Mouse (Mus musculus) neutrophil, adult 5-6 weeks (primary cell): ENCODE measurements around the gene Gtf2h4. TPM values are rescaled to one million over a fixed set of nuclear protein-coding genes. Genes with fewer than 3 reads are reported as not detected.

Experiments used
- ATAC-seq: fragments of 151-379, 151-347 bp; 2 replicates; pipeline ENCODE4 v1.8.0; 2017; ENCODE audit warnings: mild to moderate bottlenecking, moderate TSS enrichment; ENCODE audit not compliant: insufficient number of reproducible peaks, poor library complexity, low FRiP score, severe bottlenecking; ENCODE audit errors: extremely low read depth
- total RNA-seq: library from RNA; stranded (forward); fragments of 200-1000 nt; gene quantifications from 2 replicates; pipeline ENCODE4 v1.2.3, GENCODE M21; 2017

Gene Gtf2h4
- total RNA-seq, 1 experiment from 2014 or later: 7.0 TPM

DNA sequence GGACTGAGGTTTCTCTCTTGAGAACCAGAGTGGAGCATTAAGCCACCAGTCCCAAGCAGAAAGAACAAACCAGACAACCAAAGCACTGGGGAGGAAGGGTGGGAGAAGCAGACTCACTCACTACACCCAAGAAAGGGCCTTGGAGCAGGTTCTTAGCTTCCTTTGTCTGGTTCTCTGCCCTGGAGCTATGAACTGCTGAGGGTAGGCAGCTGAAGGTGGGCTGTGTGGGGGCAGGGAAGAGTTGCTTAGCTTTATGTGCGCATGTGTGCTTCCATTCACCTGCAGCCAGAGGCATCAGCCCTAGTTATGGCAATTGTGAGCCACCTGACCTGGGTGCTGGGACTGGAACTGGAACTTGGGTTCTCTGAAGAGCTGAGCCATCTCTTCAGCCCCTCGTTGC, 20.5 kb downstream of the Gtf2h4 start:
- no peak for ATAC-seq

DNA sequence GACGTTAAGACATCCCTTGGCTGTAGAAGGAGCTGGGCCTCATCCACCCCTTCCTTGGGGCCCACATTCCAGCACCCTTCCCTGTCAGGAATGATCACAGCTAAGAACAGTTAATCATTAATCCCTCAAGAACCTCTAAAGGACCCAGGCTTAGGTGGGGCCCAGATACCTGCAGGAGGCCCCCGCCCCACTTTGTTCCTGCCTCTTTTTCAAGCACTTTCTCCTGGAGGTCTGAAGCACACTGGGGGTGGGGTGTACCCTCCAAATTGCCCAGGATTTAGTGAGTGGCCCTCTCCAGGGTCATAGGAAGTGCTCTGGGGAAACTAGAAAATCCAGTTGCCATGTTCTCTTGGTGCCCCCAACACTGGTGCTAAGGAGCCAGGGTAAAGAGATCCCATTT, 24.1 kb downstream of the Gtf2h4 start:
- ATAC-seq: no peak

DNA sequence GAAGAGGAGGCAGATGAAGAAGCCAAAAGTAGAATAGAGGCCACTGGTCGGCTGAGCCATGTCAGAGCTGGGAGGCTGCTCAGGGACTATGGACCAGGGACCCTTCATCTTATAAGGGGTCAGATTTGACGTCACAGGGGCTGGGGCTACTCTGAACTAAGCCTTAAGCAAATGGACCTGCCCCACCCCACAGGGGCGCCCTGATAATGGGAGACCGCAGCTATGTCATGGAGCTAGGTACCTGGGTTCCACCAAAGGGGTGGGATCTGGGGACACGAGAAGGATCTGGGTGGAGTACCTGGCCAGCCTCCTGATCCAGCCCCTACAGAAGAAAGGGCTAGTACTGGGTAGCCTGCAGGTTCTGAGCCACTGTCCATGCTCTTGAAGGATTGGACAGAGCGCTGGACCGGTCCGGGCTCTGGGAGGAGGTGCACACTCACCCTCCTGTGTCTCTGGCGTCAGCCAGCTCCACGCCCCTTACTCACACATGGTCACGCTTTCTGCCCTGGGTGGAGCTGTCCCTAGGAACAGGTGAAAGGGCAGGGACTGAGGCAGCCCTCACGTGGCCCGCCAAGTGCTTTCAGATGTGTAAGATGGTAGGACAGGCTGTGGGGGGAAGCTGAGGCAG, 29.8 kb downstream of the Gtf2h4 start, which contains the start of gene Mucl3:
Gene Mucl3 (minus strand): TSS at position 87 of the 628 bp plus-strand sequence.
- no peak for ATAC-seq

DNA sequence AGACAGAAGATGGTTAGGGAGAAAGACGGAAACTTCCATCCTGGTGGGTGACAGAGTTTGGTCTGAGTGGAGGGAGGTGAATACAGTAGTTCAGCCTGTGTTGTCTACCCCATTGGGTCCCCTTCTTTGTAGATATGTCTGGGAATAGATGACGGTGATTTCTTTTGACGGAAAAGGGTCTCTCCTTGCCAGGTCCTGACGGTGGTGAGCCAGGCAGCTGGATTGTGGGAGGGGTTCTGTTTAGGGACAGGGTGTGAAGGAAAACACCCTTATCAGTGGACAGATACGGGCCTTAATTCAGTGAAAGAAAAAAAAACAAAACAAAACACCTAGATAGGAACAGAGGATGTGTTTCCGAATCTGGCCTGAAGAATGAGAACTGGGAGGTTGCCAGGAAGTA, 34.2 kb downstream of the Gtf2h4 start:
- no peak for ATAC-seq

DNA sequence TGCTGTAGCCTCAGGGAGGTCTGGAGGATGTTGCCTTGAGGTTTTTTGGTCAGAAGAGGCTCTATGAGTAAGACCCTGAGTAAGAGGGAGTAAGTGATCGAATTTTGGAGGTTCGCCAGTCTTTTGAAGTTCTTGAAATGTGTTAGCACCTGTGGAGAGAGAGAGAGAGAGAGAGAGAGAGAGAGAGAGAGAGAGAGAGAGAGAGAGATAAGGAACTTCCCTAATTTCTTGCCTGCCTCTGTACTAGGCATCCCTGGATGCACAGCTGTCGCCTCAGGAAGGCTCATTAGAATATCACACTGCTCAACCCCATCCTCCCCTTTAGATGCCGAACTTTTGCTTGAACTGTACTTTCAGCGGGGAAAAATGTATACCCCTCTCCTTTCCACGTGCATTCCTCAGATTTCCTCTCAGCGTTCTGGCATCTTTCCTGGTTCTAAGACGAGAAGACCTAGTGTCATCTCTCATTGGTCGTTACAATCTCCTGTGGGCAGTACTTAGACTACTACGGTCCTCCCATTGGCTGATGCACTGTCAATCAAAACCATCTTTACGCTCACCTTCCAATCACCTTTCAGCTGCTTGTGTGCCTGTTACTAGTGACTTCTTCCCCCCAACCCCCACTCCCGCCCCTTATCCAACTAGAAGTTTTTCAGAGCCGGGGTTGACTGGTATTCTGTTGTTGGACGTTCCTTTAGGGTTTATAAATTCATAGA, 34.9 kb downstream of the Gtf2h4 start:
- ATAC-seq: no peak

DNA sequence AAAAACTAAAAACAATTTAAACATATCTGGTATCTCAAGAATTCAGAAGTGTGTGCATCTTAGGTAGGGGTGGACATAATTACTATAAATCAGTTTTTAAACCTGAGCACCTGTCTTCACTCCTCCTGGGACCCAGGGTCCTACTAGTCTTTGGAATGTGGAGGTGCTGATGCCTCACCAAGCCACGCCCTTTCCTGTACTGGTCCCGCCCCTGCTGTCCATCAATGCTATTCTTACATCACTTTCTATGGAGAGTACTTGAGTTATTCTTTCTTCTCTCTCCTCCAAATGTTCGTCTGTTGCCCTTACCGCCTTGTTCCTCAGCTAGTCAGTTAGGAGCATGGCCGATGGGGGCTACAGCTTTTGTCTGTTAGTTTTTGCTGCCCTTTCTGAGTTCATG, 37.2 kb downstream of the Gtf2h4 start:
- ATAC-seq: no peak

DNA sequence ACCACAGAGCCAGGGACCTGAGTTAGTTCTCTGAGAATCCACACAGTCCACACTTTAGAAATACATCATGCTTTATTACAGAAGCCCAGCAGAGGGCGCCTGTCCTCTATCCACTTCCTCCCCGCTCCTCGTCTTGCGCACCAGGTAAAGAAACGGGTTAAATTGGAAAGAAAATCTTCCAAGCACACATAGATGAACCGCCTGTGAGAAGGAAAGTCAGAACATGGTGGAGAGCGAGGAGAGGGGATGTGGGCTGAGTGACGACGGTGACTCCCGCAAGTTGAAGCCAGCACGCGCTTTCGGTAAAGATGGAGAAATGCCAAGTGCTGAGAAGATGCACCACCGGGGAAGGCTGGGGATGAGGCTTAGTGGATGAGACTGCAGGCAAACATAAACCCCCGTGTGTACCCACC, 37.8 kb downstream of the Gtf2h4 start:
- ATAC-seq: peak; percentile 39; the same call in 1 of the 2 replicates

DNA sequence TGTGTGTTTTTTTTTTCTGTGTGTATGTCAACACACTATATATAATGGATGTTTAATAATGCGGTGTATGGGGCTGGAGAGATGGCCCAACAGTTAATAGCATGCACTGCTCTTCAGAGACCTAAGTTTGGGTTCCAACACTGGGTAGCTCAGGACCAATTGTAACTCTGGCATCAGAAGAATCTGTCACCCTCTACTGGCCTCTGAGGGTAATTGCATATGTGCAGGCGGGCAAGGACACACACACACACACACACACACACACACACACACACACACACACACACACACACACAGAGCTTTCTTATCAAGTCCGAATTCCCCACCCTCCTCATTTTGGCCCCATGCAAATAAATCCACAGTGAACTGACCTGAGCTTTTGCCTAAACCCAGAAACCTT, 38.3 kb downstream of the Gtf2h4 start:
- ATAC-seq: no peak

DNA sequence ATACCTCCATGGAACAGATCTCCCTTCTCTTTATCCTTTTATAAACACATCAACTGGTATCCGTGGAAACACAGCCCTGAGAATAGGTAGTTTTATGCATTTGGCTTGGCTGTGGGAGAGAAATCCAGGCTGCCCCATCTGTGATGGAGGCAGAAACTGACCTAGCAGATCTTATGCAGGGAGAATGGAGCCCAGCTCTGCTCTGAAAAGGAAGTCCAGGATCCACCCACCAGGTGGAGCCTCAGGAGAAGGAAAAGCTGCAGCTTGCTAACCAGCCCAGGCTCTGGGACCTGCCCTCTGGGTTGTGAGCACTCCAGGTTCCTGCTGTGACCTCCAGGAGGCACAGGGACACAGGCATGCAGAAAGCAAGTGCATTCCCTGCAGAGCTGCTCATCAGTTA, 39.5 kb downstream of the Gtf2h4 start:
- ATAC-seq: no peak

DNA sequence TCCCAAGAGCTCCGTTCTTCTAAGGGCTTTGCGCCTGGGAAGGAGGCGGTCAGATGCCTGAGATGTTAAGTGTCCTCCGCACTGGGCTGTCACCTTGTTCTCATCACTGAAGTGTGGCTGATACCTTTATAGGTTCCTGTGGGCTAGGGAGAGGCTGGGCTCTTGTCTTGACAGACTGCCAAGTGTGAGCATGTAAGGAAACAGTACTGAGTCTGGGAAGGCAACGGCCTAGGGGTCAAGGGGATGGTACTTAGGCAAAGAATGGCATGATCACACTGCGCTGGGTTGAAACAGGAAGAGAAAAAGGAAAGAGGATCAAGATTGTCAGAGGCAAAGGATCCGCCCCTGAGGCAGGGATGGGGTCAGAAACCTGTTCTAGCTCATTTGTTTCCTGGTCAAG, 47.0 kb downstream of the Gtf2h4 start, which contains the start of gene Gm9573:
Gene Gm9573 (minus strand): TSS at position 101 of the 400 bp plus-strand sequence.
- no peak for ATAC-seq

Other genes starting within 250 kb of the Gtf2h4 start
- gene H2-Q6, start 248.9 kb downstream of the Gtf2h4 start, total RNA-seq: 259 and 274 TPM in 2 replicates
- 160 and 166 TPM in 2 replicates for gene H2-Q7, start 234.6 kb downstream of the Gtf2h4 start, total RNA-seq
- 384 and 428 TPM in 2 replicates for gene H2-Q10, start 203.7 kb downstream of the Gtf2h4 start, total RNA-seq
- 0.49 TPM in 1 of 2 replicates, not detected in the other for gene Pou5f1, start 167.7 kb downstream of the Gtf2h4 start, total RNA-seq
- 1.4 and 2.5 TPM in 2 replicates for gene Tcf19, start 156.9 kb downstream of the Gtf2h4 start, total RNA-seq
- 3.1 TPM in 2 replicates for gene Cchcr1, start 156.6 kb downstream of the Gtf2h4 start, total RNA-seq
- not detected in 2 replicates for gene Psors1c2, start 140.5 kb downstream of the Gtf2h4 start, total RNA-seq
- not detected in 2 replicates for gene Cdsn, start 121.6 kb downstream of the Gtf2h4 start, total RNA-seq
- not detected in 2 replicates for gene 2300002M23Rik, start 106.3 kb downstream of the Gtf2h4 start, total RNA-seq
- not detected in 2 replicates for gene Sfta2, start 72.2 kb downstream of the Gtf2h4 start, total RNA-seq
- 0.37 and 3.3 TPM in 2 replicates for gene Gm9573, start 47.1 kb downstream of the Gtf2h4 start, total RNA-seq
- gene Mucl3, start 30.0 kb downstream of the Gtf2h4 start, total RNA-seq: not detected in 2 replicates
- gene Vars2, start 6.1 kb downstream of the Gtf2h4 start, total RNA-seq: 11.8 and 13.8 TPM in 2 replicates
- gene Ddr1, start 30.9 kb upstream of the Gtf2h4 start, total RNA-seq: 0.81 TPM in 1 of 2 replicates, not detected in the other
- 74.1 and 100 TPM in 2 replicates for gene Ier3, start 147.9 kb upstream of the Gtf2h4 start, total RNA-seq
- gene Flot1, start 149.5 kb upstream of the Gtf2h4 start, total RNA-seq: 172 and 193 TPM in 2 replicates
- 182 and 191 TPM in 2 replicates for gene Tubb5, start 164.6 kb upstream of the Gtf2h4 start, total RNA-seq
- gene Mdc1, start 167.8 kb upstream of the Gtf2h4 start, total RNA-seq: 22.5 and 30.7 TPM in 2 replicates
- 42.5 and 45.6 TPM in 2 replicates for gene Nrm, start 187.6 kb upstream of the Gtf2h4 start, total RNA-seq
- 146 and 163 TPM in 2 replicates for gene Ppp1r18, start 191.9 kb upstream of the Gtf2h4 start, total RNA-seq
- 106 and 121 TPM in 2 replicates for gene Dhx16, start 206.1 kb upstream of the Gtf2h4 start, total RNA-seq
- 9.6 and 12.8 TPM in 2 replicates for gene 2310061I04Rik, start 223.7 kb upstream of the Gtf2h4 start, total RNA-seq
- gene Atat1, start 236.3 kb upstream of the Gtf2h4 start, total RNA-seq: 26.9 and 31.3 TPM in 2 replicates
- 29.3 and 36.8 TPM in 2 replicates for gene Mrps18b, start 242.7 kb upstream of the Gtf2h4 start, total RNA-seq
- 413 and 415 TPM in 2 replicates for gene Ppp1r10, start 242.7 kb upstream of the Gtf2h4 start, total RNA-seq